Mouse (Mus musculus): Measurements from ENCODE around the gene Mfsd1. TPM values are rescaled to one million over a fixed set of nuclear protein-coding genes. Genes with fewer than 3 reads are reported as not detected.
A peak's percentile ranks its signal among the peaks of the same experiment; 100 is the strongest.

Mfsd1 gene
- total and polyA plus RNA-seq, 3 experiments, result 44.3 to 95.7 (median 56.8) TPM

DNA sequence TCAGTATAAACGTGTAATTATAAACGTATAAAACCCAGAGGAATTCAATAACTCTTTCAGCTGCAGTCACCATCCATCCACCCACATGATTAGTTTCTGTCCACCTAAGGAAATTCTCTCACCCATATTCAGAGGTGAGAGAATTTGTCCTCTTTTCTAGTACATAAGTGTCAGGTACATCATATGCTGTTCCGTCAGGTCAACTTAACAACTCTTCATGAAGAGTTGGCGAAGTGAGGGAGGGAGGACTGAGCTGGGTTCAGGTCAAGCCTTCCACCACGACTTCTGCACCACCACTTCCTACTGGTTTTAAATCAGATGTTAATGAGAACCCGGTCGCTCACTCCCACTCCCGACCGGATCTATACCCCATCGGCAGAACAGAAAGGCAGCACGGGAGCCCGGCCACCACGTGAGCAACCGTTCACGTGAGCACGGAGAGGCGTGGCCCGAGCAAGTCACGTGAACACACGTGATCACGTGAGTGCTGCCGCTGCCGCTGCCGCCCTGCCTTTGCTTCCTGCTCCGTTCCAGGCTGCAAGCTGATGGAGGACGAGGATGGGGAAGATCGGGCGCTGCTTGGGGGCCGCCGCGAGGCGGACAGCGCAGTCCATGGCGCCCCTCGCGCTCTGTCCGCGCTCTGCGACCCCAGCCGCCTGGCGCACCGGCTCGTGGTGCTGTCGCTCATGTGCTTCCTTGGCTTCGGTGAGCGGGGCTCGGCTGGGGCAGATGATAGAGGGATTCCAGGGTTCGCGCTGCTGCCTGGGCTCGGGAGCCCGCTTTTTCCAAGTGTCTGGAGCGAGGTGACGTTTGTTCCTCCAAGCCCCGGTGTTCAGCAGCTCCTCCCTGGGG lies at the start of gene Mfsd1 (continued):
- TF ChIP-seq KAT2A (IDR thresholded peaks at IDR 0.05; ENCODE audit: insufficient replicate concordance, low read length), result peak; percentile 41; the same call in 1 of the 2 replicates

DNA sequence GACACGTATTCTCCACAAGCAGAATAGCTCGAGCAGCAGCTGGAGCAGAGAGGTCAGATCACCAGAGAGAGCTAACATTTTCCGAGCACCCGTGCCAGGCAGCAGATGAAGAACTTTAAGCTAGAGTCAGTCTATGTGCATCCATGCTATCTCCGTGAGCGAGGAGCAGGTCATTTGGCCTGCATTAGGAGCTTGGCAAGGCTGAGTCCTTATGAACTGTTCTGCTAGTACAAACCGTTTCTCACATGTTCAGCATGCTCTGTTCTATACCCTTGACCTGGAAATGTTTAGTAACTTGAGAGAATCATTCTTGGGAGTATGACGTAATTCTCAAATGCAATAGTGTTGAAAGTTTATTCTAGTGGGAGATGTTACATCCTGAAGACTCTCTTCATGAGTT lies 38.9 kb upstream of the Mfsd1 start:
- H3K4me2 ChIP-seq (ENCODE audit: insufficient read depth, low read depth, poor library complexity, severe bottlenecking), result no peak overlapping the region
- no peak for DNase-seq (ENCODE audit: extremely low read depth)
- H3K9ac ChIP-seq (ENCODE audit: insufficient read depth, low read depth), result no peak overlapping the region
- no peaks in the 10 kb centered on the region for H3K4me1 ChIP-seq (ENCODE audit: control insufficient read depth in 1 of 2, insufficient read depth in 2 of 2)
- no peak for TF ChIP-seq CHD2 (IDR thresholded peaks at IDR 0.05; ENCODE audit: low read length)
- TF ChIP-seq POLR2AphosphoS2 (IDR thresholded peaks at IDR 0.05; ENCODE audit: low read depth, low read length), result no peak
- TF ChIP-seq RCOR1 (conservative IDR thresholded peaks at IDR 0.05; ENCODE audit: low read depth, low read length), result no peak
- TF ChIP-seq EP300 (IDR thresholded peaks at IDR 0.05; ENCODE audit: low read length), result no peak
- no peak for TF ChIP-seq UBTF (IDR thresholded peaks at IDR 0.05; ENCODE audit: low read depth, low read length)
- no peak for TF ChIP-seq POLR2A (IDR thresholded peaks at IDR 0.05; ENCODE audit: low read depth, low read length)
- TF ChIP-seq GABPA (IDR thresholded peaks at IDR 0.05; ENCODE audit: insufficient replicate concordance, low read depth, low read length), result no peak
- TF ChIP-seq ZKSCAN1 (IDR thresholded peaks at IDR 0.05; ENCODE audit: borderline replicate concordance, low read depth, low read length), result no peak
- no peak for TF ChIP-seq ETS1 (conservative IDR thresholded peaks at IDR 0.05; ENCODE audit: low read depth, low read length)
- TF ChIP-seq HCFC1 (IDR thresholded peaks at IDR 0.05; ENCODE audit: low read depth, low read length), result no peak
- no peak for TF ChIP-seq NELFE (IDR thresholded peaks at IDR 0.05; ENCODE audit: low read depth, low read length)
- no peak for TF ChIP-seq MAZ (IDR thresholded peaks at IDR 0.05; ENCODE audit: low read depth, low read length)
- no peak for TF ChIP-seq CHD1 (IDR thresholded peaks at IDR 0.05; ENCODE audit: low read depth, low read length)
- H3K27ac ChIP-seq (ENCODE audit: insufficient read depth, low read depth), result no peak overlapping the region
- in situ Hi-C loops (cut with MboI; ENCODE audit: low pct_ligation_motif_present, low pct_unique_long_range_greater_than_20kb, low sequenced_read_pairs) (no loop called here), dilution Hi-C loops (cut with MboI; ENCODE audit: extremely low pct_ligation_motif_present, extremely low pct_unique_long_range_greater_than_20kb, low sequenced_read_pairs) (no loop called here)
- H3K4me3 ChIP-seq (replicated peaks in 1 of 3; ENCODE audit: low read depth in 2 of 3, low read length in 2 of 3, poor library complexity in 1 of 3), result no peak overlapping the region
- H3K36me3 ChIP-seq (replicated peaks in 1 of 2; ENCODE audit: control insufficient read depth in 1 of 2, insufficient read depth in 1 of 2, low read length in 1 of 2), result no peaks in the 10 kb centered on the region
- no peaks in the 10 kb centered on the region for H3K79me2 ChIP-seq (replicated peaks; ENCODE audit: control insufficient read depth, extremely low read depth, insufficient read depth, poor library complexity, severe bottlenecking)
- H3K27me3 ChIP-seq (replicated peaks), result no peaks in the 10 kb centered on the region
- H3K9me3 ChIP-seq (replicated peaks; ENCODE audit: low read length), result no peaks in the 10 kb centered on the region

DNA sequence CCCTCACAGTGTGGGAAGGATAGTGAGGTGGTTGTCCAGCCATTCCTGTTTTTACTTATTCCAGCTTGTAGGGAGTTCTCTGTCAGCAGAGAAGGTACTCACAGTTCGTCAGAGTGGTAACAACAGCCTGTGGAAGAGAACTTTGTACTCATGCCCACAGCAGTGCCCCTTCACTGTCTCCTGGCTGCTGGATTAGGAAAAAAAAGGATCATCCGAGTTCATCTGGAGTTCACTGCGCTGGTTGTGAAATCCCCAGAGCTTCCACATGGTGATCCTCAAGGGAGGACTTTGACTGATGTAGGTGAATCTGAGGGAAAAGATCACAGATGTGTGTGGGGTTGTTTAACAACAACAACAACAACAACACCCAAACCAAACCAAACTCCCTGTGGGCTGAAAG lies 31.3 kb upstream of the Mfsd1 start:
- Histone ChIP-seq H3K9me3 (replicated peaks; ENCODE audit: low read length) (no peaks in the 10 kb centered on the region), H3K36me3 (replicated peaks in 1 of 2; ENCODE audit: control insufficient read depth in 1 of 2, insufficient read depth in 1 of 2, low read length in 1 of 2) (no peaks in the 10 kb centered on the region), H3K4me1 (ENCODE audit: control insufficient read depth in 1 of 2, insufficient read depth in 2 of 2) (peaks cover 3 to 31% of the 10 kb centered on the region in 2 experiments), H3K4me2 (ENCODE audit: insufficient read depth, low read depth, poor library complexity, severe bottlenecking) (no peak overlapping the region), H3K27me3 (replicated peaks) (no peaks in the 10 kb centered on the region), H3K9ac (ENCODE audit: insufficient read depth, low read depth) (no peak overlapping the region), H3K79me2 (replicated peaks; ENCODE audit: control insufficient read depth, extremely low read depth, insufficient read depth, poor library complexity, severe bottlenecking) (no peaks in the 10 kb centered on the region), H3K4me3 (replicated peaks in 1 of 3; ENCODE audit: low read depth in 2 of 3, low read length in 2 of 3, poor library complexity in 1 of 3) (no peak overlapping the region), H3K27ac (ENCODE audit: insufficient read depth, low read depth) (no peak overlapping the region)
- TF ChIP-seq KAT2A (IDR thresholded peaks at IDR 0.05; ENCODE audit: insufficient replicate concordance, low read length), result no peak
- TF ChIP-seq JUND (conservative IDR thresholded peaks at IDR 0.05; ENCODE audit: low read depth, low read length), result no peak
- DNase-seq (ENCODE audit: extremely low read depth), result no peak
- in situ Hi-C loops (cut with MboI; ENCODE audit: low pct_ligation_motif_present, low pct_unique_long_range_greater_than_20kb, low sequenced_read_pairs), result no loop called here
- dilution Hi-C loops (cut with MboI; ENCODE audit: extremely low pct_ligation_motif_present, extremely low pct_unique_long_range_greater_than_20kb, low sequenced_read_pairs), result no loop called here
